Mouse (Mus musculus) left cerebral cortex, adult 8-10 months (tissue): ENCODE measurements at regions not wholly inside any gene's neighbourhood (a gene's known extent, or its start where the extent isn't known, plus 50 kb on each side); places are given as distances from the start of the nearest gene placed in this dataset.
A peak's percentile ranks its signal among the peaks of the same experiment; 100 is the strongest.

Source experiments
- DNase-seq, 2 experiments: peaks; one replicate each; pipeline ENCODE4 v3.0.0; 2022; ENCODE audit warnings: low spot score in 2 of 2

GRCm38 (mm10) chr13:59964981-59965380 lies 142.0 kb upstream of the Tut7 start:
- no peak for DNase-seq

- no peak for DNase-seq
Measured at GRCm38 (mm10) chr13:59962676-59963664, 140.0 kb upstream of the Tut7 start.

DNA sequence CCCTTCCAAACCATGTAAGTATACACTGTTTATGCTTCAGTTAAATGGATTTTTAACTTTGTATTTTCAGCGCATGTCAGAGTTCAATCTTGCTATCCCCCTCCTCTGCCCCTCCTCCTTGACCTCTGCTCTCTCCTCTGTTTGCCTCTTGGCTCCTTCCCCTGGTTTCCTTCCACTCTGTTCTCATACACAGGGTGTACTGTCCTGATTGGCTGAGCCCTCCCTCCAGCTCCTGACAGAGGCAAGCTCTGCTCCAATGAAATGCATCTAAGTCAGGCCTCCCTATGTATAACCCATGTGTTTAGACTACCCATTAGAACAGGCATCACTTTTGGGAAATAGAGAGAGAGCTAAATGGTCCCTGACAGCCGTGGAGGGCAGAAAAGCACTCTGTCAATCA lies 133.5 kb upstream of the Tut7 start:
- DNase-seq = no peak

GRCm38 (mm10) chr13:59952809-59953208 lies 129.9 kb upstream of the Tut7 start:
- no peak for DNase-seq

DNA sequence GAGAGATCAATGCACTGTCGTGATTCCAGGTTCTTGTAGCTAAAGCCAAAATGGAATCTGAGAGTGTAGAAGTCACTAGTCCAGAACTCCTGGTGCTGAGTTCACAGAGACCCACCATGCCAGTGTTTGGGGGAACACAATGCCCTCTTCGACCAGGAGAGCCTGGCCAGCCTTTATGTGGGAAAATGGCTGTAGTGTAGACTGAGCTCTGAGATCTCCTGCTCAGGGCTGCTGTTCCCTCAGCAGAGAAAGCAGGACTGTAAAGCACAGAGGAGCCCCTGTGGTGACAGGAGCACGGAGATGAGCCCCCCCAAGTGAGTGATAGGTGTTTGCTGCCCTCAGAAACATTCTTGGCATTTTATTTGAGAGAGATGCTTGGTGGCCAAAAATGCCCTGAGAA lies 129.2 kb upstream of the Tut7 start:
- no peak for DNase-seq

GRCm38 (mm10) chr13:59950281-59950680 lies 127.3 kb upstream of the Tut7 start:
- DNase-seq = no peak

DNA sequence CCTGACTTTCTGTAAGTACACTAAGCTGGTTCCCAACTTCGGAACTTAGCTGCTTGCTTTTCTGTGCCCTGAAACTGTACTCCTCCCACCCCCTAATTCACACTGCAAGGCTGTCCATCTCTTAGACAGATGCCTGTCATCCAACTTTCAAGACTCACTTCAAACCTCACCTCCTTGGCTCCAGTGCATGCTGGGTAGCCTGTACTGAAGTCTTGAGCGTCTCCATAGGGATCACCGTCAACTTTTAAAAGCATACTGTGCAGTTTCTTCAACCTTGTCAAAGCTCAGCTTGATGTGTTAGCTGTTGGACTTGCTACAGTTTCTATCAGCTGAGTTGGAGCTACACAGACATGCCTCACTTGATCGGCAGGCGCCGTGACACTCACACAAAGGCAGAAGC lies 126.5 kb upstream of the Tut7 start:
- no peak for DNase-seq

DNA sequence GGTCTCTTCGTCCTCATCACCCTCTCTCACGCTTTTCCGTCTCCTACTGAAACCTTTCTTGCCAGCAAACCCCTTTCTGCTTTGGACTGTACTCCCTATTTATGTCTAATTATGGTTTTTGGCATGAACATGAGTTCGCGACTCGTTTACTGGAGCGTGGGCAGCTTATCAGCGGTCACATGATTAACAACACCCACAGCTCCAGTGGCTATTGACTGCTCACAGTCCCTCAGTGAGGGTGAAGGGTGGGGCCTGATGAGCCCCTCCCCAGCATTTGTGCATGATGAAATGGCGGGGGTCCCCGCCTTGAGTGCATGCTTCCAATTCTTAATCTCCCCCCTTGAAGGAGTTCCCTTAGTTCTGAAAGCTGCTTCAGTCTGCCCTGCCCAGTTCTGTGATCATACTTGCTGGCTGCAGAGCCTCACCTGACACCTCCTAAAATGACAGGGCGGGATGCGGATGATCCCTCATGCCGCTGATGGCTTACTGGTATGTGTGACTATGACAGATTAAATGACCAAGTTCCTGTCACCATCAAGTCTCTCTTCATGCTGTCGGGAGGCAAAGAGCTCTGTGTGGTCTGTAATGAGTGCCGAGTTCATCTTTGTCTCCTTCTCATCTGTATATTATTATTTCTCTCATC lies 125.7 kb upstream of the Tut7 start:
- no peak for DNase-seq

DNA sequence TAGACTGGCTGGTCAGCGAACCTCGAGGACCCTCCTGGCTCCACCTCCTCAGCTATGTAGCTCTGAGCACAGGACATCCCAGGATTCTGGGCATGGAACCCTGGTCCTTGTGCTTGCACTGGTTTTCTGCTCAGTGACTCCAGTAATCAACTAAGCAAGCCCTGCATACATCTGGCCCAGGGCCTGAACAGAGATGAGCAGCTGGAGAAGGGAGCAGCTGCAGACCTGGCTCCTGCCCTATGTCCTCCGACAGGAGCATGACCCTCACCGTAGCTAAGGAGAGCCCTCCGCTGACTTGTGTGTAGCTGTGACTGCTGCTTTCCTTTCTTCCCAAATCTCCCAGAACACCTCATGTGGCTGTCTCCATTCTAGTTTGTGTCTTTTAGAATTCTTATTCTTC lies 124.5 kb upstream of the Tut7 start:
- no peak for DNase-seq

DNA sequence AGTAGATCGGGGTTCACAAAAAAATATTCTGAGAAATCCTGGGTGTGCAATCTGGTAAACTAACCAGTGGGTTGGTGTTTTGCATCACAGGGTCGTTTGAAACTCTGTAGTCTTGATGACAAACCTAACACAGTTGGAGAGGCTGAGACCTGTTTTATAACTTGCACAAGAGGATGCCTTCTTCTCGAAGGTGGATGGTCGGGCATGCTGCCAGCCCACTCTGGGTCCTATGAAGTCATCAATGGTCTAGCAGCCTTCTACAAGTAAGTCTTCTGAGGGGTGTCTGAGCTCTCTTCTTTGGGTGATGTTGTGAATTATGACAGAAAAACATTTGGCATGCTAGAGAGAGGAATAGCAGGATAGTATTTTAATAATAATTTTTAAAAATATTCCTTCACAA lies 123.6 kb upstream of the Tut7 start:
- no peak for DNase-seq

- no peak for DNase-seq
Measured at GRCm38 (mm10) chr13:59945631-59946030, 122.7 kb upstream of the Tut7 start.

DNA sequence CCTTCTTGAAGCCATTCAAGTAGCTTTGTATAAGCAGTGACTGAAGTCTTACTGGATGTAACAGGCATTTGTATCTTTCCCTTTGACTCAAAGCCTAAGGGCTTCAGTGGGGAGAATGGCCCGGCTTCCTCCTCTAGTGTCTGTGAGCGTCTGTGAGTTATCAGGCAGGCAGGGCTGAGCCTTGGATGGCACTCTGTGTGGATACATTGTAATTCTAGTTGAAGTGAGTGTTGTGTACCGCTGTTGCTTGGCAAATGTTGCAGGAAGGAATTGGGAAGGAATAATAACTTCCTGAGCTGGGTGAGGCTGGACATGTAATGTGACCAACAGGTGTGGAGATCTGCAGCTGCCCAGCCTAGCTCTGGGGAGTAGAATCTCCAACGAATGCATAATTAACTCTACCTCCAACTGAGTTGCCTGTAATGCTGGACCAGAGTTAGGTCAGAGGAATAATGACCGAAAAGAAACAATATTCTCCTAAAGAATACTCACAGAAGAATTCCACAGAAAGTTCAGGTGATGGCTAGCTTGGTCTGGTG lies 120.7 kb upstream of the Tut7 start:
- no peak for DNase-seq

- DNase-seq = no peak
Measured at GRCm38 (mm10) chr13:59943020-59943419, 120.1 kb upstream of the Tut7 start.

- DNase-seq = no peak
Measured at GRCm38 (mm10) chr13:59941519-59941918, 118.6 kb upstream of the Tut7 start.

GRCm38 (mm10) chr13:59940414-59941205 lies 117.7 kb upstream of the Tut7 start:
- DNase-seq = no peak

GRCm38 (mm10) chr13:59939886-59940285 lies 116.9 kb upstream of the Tut7 start:
- DNase-seq = no peak

- no peak for DNase-seq
Measured at GRCm38 (mm10) chr13:59937147-59937546, 114.2 kb upstream of the Tut7 start.

GRCm38 (mm10) chr13:59934556-59934955 lies 111.6 kb upstream of the Tut7 start:
- DNase-seq = peak in 1 of 2 experiments; percentile 28

- DNase-seq = no peak
Measured at GRCm38 (mm10) chr13:59934093-59934492, 111.1 kb upstream of the Tut7 start.

DNA sequence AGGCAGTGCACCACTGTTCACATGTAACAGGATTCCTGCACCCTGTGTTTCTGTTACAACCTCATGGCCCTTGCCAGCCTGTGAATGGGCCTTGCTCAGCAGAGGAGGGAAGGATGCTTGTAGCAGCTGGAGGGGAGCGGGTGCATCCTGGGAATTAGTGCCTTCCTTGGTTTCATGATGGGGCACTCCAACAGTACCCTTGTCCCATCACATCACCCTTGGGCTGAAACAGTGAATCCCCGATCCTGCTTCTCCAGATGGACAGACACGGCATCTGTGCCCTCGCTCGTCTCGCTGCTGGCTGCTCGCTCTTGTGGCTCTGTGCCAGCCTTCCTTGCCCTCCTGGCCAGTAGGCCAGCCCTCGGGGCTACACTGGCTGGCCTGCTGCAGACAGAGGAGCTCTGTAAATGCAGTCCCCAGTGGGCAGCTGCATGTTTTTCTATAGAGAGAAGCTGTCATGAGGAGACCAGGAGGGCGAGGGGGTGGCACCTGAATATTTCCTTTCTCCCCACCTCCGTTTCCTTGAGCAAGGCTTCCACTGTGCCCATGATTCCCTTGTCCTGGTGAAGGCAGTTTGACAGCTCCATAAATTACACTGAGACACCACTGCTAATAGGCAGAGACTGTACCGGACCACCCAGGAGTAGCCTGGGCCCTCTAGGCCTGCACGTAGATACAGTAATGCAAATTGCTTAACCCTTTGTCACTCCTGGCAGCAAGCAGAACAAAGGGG lies 104.6 kb upstream of the Tut7 start:
- DNase-seq = no peak
